ENCODE assay signal across 14 mouse cellular contexts in genomic region chr15:98664042-98664907, GRCm38 (mm10). TPM values are rescaled to one million over a fixed set of nuclear protein-coding genes. Genes with fewer than 3 reads are reported as not detected.
A peak's percentile ranks its signal among the peaks of the same experiment; 100 is the strongest.
DNase-seq lines count a peak whose midpoint lies in the region; ATAC-seq and TF ChIP-seq lines count a peak whose summit lies in the region.
"Had no signal": no experiment of that assay in that cellular context is flagged by ENCODE, and none has a peak within 500 bp of the region (broad histone marks: within the 10 kb centered on the region; RNA-seq: fewer than 3 reads in every experiment).

No protein-coding gene starts in this region.

- H3K4me2 ChIP-seq in hindbrain, postnatal 0 days (ENCODE audit: low read depth, low read length) = no peak overlapping the region
- no peak overlapping the region for H3K4me2 ChIP-seq in hindbrain, embryonic 13.5 days
- H3K4me2 ChIP-seq in midbrain, postnatal 0 days (ENCODE audit: low read depth, low read length, poor library complexity, severe bottlenecking) = no peak overlapping the region
- H3K4me2 ChIP-seq in midbrain, embryonic 15.5 days = no peak overlapping the region
- H3K4me2 ChIP-seq in stomach, postnatal 0 days (replicated peaks; ENCODE audit: low read depth) = no peak overlapping the region

- H3K27ac ChIP-seq in hindbrain, postnatal 0 days = no peak overlapping the region
- H3K27ac ChIP-seq in hindbrain, embryonic 13.5 days = no peak overlapping the region
- H3K27ac ChIP-seq in midbrain, postnatal 0 days (ENCODE audit: low read depth, low read length) = no peak overlapping the region
- H3K27ac ChIP-seq in midbrain, embryonic 15.5 days = no peak overlapping the region
- H3K27ac ChIP-seq in stomach, postnatal 0 days (replicated peaks) = no peak overlapping the region
- H3K27ac ChIP-seq: forebrain, embryonic 13.5 days; lung, embryonic 15.5 days; neural tube, embryonic 13.5 days had no signal

- no peak for TF ChIP-seq EP300 in stomach, postnatal 0 days (optimal IDR thresholded peaks at IDR 0.05)

- DNase-seq in hindbrain, postnatal 0 days (ENCODE audit: low spot score) = peak; percentile 63
- DNase-seq in midbrain, postnatal 0 days (ENCODE audit: low spot score) = peak; percentile 67
- DNase-seq in brain, embryonic 14.5 days (ENCODE audit: low read depth) = peak; percentile 60
- no peak for DNase-seq in stomach, postnatal 0 days (ENCODE audit: low spot score)
- DNase-seq in yolk sac, embryonic 10.5 days (ENCODE audit: low spot score) = no peak
- DNase-seq: cerebellum, adult 8-10 months; heart, postnatal 36 days had no signal

- no peak for TF ChIP-seq POLR2A in brain, embryonic 14.5 days (IDR thresholded peaks at IDR 0.05; ENCODE audit: borderline replicate concordance, extremely low read depth, insufficient read depth, insufficient read length, poor library complexity, severe bottlenecking)

- WGBS in hindbrain, postnatal 0 days = 79% methylated on average over 11 of the region's 11 CpGs
- 84% methylated on average over 11 of the region's 11 CpGs for WGBS in hindbrain, embryonic 13.5 days
- WGBS in midbrain, postnatal 0 days = 80% methylated on average over 11 of the region's 11 CpGs
- WGBS in midbrain, embryonic 15.5 days = 82% methylated on average over 11 of the region's 11 CpGs
- 70% methylated on average over 11 of the region's 11 CpGs for whole genome bisulfite sequencing in stomach, postnatal 0 days

- H3K9ac ChIP-seq in hindbrain, postnatal 0 days (replicated peaks; ENCODE audit: low read length) = no peak overlapping the region
- H3K9ac ChIP-seq in hindbrain, embryonic 13.5 days = no peak overlapping the region
- H3K9ac ChIP-seq in midbrain, postnatal 0 days (replicated peaks; ENCODE audit: low read length, poor library complexity, severe bottlenecking) = no peak overlapping the region
- H3K9ac ChIP-seq in midbrain, embryonic 15.5 days = no peak overlapping the region
- no peak overlapping the region for H3K9ac ChIP-seq in stomach, postnatal 0 days (ENCODE audit: low read length)
- H3K9ac ChIP-seq: forebrain, embryonic 13.5 days; lung, embryonic 15.5 days; neural tube, embryonic 13.5 days had no signal

- no peaks in the 10 kb centered on the region for H3K4me1 ChIP-seq in hindbrain, postnatal 0 days (ENCODE audit: insufficient read depth, low read length)
- peaks cover 11% of the 10 kb centered on the region for H3K4me1 ChIP-seq in hindbrain, embryonic 13.5 days (replicated peaks)
- no peaks in the 10 kb centered on the region for H3K4me1 ChIP-seq in midbrain, postnatal 0 days (ENCODE audit: insufficient read depth, low read length)
- H3K4me1 ChIP-seq in midbrain, embryonic 15.5 days = peaks cover 7% of the 10 kb centered on the region
- no peaks in the 10 kb centered on the region for H3K4me1 ChIP-seq in stomach, postnatal 0 days (replicated peaks; ENCODE audit: control insufficient read depth, insufficient read depth)

- ATAC-seq in hindbrain, postnatal 0 days = no peak
- no peak for ATAC-seq in hindbrain, embryonic 13.5 days (ENCODE audit: low FRiP score)
- ATAC-seq in midbrain, postnatal 0 days (ENCODE audit: low FRiP score) = no peak
- ATAC-seq in midbrain, embryonic 15.5 days (replicated peaks) = no peak
- ATAC-seq in stomach, postnatal 0 days (ENCODE audit: low FRiP score, low TSS enrichment) = no peak
- no peak for ATAC-seq in frontal cortex, adult (ENCODE audit: low TSS enrichment)
- ATAC-seq: activated CD4-positive, CD25-positive, alpha-beta regulatory T cell, adult 4 months; forebrain, embryonic 13.5 days had no signal

- no peaks in the 10 kb centered on the region for H3K27me3 ChIP-seq in hindbrain, postnatal 0 days (ENCODE audit: insufficient read depth, low read length)
- H3K27me3 ChIP-seq in hindbrain, embryonic 13.5 days = no peaks in the 10 kb centered on the region
- H3K27me3 ChIP-seq in midbrain, postnatal 0 days (ENCODE audit: insufficient read depth, low read length) = no peaks in the 10 kb centered on the region
- H3K27me3 ChIP-seq in midbrain, embryonic 15.5 days (replicated peaks) = no peaks in the 10 kb centered on the region
- H3K27me3 ChIP-seq in stomach, postnatal 0 days (ENCODE audit: control insufficient read depth, insufficient read depth, low read length) = no peaks in the 10 kb centered on the region
- H3K27me3 ChIP-seq: forebrain, embryonic 13.5 days; lung, embryonic 15.5 days; neural tube, embryonic 13.5 days had no signal

- TF ChIP-seq CTCF in hindbrain, postnatal 0 days (IDR thresholded peaks at IDR 0.05; ENCODE audit: low read depth) = peak; percentile 59
- TF ChIP-seq CTCF in midbrain, postnatal 0 days (IDR thresholded peaks at IDR 0.05) = peak; percentile 69
- peak; percentile 25; the same call in 1 of the 2 replicates for TF ChIP-seq CTCF in brain, embryonic 14.5 days (IDR thresholded peaks at IDR 0.05; ENCODE audit: borderline replicate concordance, extremely low read depth, insufficient read depth, insufficient read length)
- peak; percentile 73 for TF ChIP-seq CTCF in stomach, postnatal 0 days (IDR thresholded peaks at IDR 0.05; ENCODE audit: low read depth)

- no peak overlapping the region for H3K4me3 ChIP-seq in hindbrain, postnatal 0 days (ENCODE audit: low read length)
- no peak overlapping the region for H3K4me3 ChIP-seq in hindbrain, embryonic 13.5 days
- H3K4me3 ChIP-seq in midbrain, postnatal 0 days (ENCODE audit: low read depth, low read length) = no peak overlapping the region
- no peak overlapping the region for H3K4me3 ChIP-seq in midbrain, embryonic 15.5 days
- no peak overlapping the region for H3K4me3 ChIP-seq in stomach, postnatal 0 days (ENCODE audit: low read depth, low read length)
- H3K4me3 ChIP-seq: forebrain, embryonic 13.5 days; lung, embryonic 15.5 days; neural tube, embryonic 13.5 days had no signal

- no peaks in the 10 kb centered on the region for H3K9me3 ChIP-seq in hindbrain, postnatal 0 days (ENCODE audit: low read length)
- H3K9me3 ChIP-seq in hindbrain, embryonic 13.5 days = no peaks in the 10 kb centered on the region
- no peaks in the 10 kb centered on the region for H3K9me3 ChIP-seq in midbrain, postnatal 0 days (ENCODE audit: low read length)
- no peaks in the 10 kb centered on the region for H3K9me3 ChIP-seq in midbrain, embryonic 15.5 days
- H3K9me3 ChIP-seq in stomach, postnatal 0 days (ENCODE audit: control insufficient read depth, low read length) = no peaks in the 10 kb centered on the region
- H3K9me3 ChIP-seq: forebrain, embryonic 13.5 days; lung, embryonic 15.5 days; neural tube, embryonic 13.5 days had no signal

- no peaks in the 10 kb centered on the region for H3K36me3 ChIP-seq in hindbrain, postnatal 0 days (ENCODE audit: insufficient read depth, low read length)
- peaks cover 5% of the 10 kb centered on the region; the same call in 1 of the 2 replicates for H3K36me3 ChIP-seq in hindbrain, embryonic 13.5 days
- no peaks in the 10 kb centered on the region for H3K36me3 ChIP-seq in midbrain, postnatal 0 days (ENCODE audit: insufficient read depth, low read length)
- no peaks in the 10 kb centered on the region for H3K36me3 ChIP-seq in midbrain, embryonic 15.5 days (replicated peaks)
- no peaks in the 10 kb centered on the region for H3K36me3 ChIP-seq in stomach, postnatal 0 days (ENCODE audit: control insufficient read depth, insufficient read depth, low read length)

RNA-seq across cellular contexts. Expression of gene Ddx23, which starts 1.6 kb away (rescaled TPM):
- 52.9 and 68.7 TPM in 2 replicates for total RNA-seq in hindbrain, postnatal 0 days (2014; rRNA removed)
- polyA plus RNA-seq in hindbrain, postnatal 0 days (2015; fragmentation: Nextera tagmentation; extraction: Ambion mirVana) = 20.1 and 23.4 TPM in 2 replicates
- polyA plus RNA-seq in hindbrain, embryonic 13.5 days (2015; fragmentation: Nextera tagmentation; extraction: Ambion mirVana) = 27.5 and 28.0 TPM in 2 replicates
- total RNA-seq in midbrain, postnatal 0 days (2014; rRNA removed) = 46.7 and 50.5 TPM in 2 replicates
- polyA plus RNA-seq in midbrain, postnatal 0 days (2015; fragmentation: Nextera tagmentation; extraction: Ambion mirVana) = 14.0 and 20.5 TPM in 2 replicates
- polyA plus RNA-seq in midbrain, embryonic 15.5 days (2015; fragmentation: Nextera tagmentation; extraction: Ambion mirVana) = 22.0 and 26.4 TPM in 2 replicates
- 38.9 and 55.6 TPM in 2 replicates for polyA plus RNA-seq in brain, embryonic 14.5 days (2012; rRNA removed)
- 8.2 and 10.3 TPM in 2 replicates for polyA plus RNA-seq in stomach, postnatal 0 days (2015; fragmentation: Nextera tagmentation; extraction: Ambion mirVana)

RNA-seq across cellular contexts. Expression of gene Rnd1, which starts 13.0 kb away (rescaled TPM):
- total RNA-seq in hindbrain, postnatal 0 days (2014; rRNA removed) = 22.3 and 26.7 TPM in 2 replicates
- polyA plus RNA-seq in hindbrain, postnatal 0 days (2015; fragmentation: Nextera tagmentation; extraction: Ambion mirVana) = 16.2 and 16.3 TPM in 2 replicates
- polyA plus RNA-seq in hindbrain, embryonic 13.5 days (2015; fragmentation: Nextera tagmentation; extraction: Ambion mirVana) = 7.3 and 7.4 TPM in 2 replicates
- total RNA-seq in midbrain, postnatal 0 days (2014; rRNA removed) = 34.5 and 42.9 TPM in 2 replicates
- polyA plus RNA-seq in midbrain, postnatal 0 days (2015; fragmentation: Nextera tagmentation; extraction: Ambion mirVana) = 20.7 and 24.9 TPM in 2 replicates
- 13.2 and 13.9 TPM in 2 replicates for polyA plus RNA-seq in midbrain, embryonic 15.5 days (2015; fragmentation: Nextera tagmentation; extraction: Ambion mirVana)
- 13.7 and 14.0 TPM in 2 replicates for polyA plus RNA-seq in brain, embryonic 14.5 days (2012; rRNA removed)
- 0.35 and 0.46 TPM in 2 replicates for polyA plus RNA-seq in stomach, postnatal 0 days (2015; fragmentation: Nextera tagmentation; extraction: Ambion mirVana)

RNA-seq across cellular contexts. Expression of gene Cacnb3, which starts 33.6 kb away (rescaled TPM):
- 166 and 183 TPM in 2 replicates for total RNA-seq in hindbrain, postnatal 0 days (2014; rRNA removed)
- 75.0 and 83.1 TPM in 2 replicates for polyA plus RNA-seq in hindbrain, postnatal 0 days (2015; fragmentation: Nextera tagmentation; extraction: Ambion mirVana)
- polyA plus RNA-seq in hindbrain, embryonic 13.5 days (2015; fragmentation: Nextera tagmentation; extraction: Ambion mirVana) = 124 and 135 TPM in 2 replicates
- 211 and 239 TPM in 2 replicates for total RNA-seq in midbrain, postnatal 0 days (2014; rRNA removed)
- polyA plus RNA-seq in midbrain, postnatal 0 days (2015; fragmentation: Nextera tagmentation; extraction: Ambion mirVana) = 150 and 155 TPM in 2 replicates
- polyA plus RNA-seq in midbrain, embryonic 15.5 days (2015; fragmentation: Nextera tagmentation; extraction: Ambion mirVana) = 199 and 201 TPM in 2 replicates
- polyA plus RNA-seq in brain, embryonic 14.5 days (2012; rRNA removed) = 287 and 323 TPM in 2 replicates
- 15.1 and 17.6 TPM in 2 replicates for polyA plus RNA-seq in stomach, postnatal 0 days (2015; fragmentation: Nextera tagmentation; extraction: Ambion mirVana)

RNA-seq across cellular contexts. Expression of gene Ccdc65, which starts 43.7 kb away (rescaled TPM):
- total RNA-seq in hindbrain, postnatal 0 days (2014; rRNA removed) = 2.6 and 3.7 TPM in 2 replicates
- 7.7 and 10.4 TPM in 2 replicates for polyA plus RNA-seq in hindbrain, postnatal 0 days (2015; fragmentation: Nextera tagmentation; extraction: Ambion mirVana)
- 3.6 and 4.3 TPM in 2 replicates for polyA plus RNA-seq in hindbrain, embryonic 13.5 days (2015; fragmentation: Nextera tagmentation; extraction: Ambion mirVana)
- 6.9 and 9.1 TPM in 2 replicates for total RNA-seq in midbrain, postnatal 0 days (2014; rRNA removed)
- 11.4 and 12.3 TPM in 2 replicates for polyA plus RNA-seq in midbrain, postnatal 0 days (2015; fragmentation: Nextera tagmentation; extraction: Ambion mirVana)
- polyA plus RNA-seq in midbrain, embryonic 15.5 days (2015; fragmentation: Nextera tagmentation; extraction: Ambion mirVana) = 6.8 and 8.5 TPM in 2 replicates
- polyA plus RNA-seq in brain, embryonic 14.5 days (2012; rRNA removed) = 1.7 and 3.2 TPM in 2 replicates
- 0.70 and 0.76 TPM in 2 replicates for polyA plus RNA-seq in stomach, postnatal 0 days (2015; fragmentation: Nextera tagmentation; extraction: Ambion mirVana)

RNA-seq across cellular contexts. Expression of gene Adcy6, which starts 54.4 kb away (rescaled TPM):
- 35.1 and 43.2 TPM in 2 replicates for total RNA-seq in hindbrain, postnatal 0 days (2014; rRNA removed)
- polyA plus RNA-seq in hindbrain, postnatal 0 days (2015; fragmentation: Nextera tagmentation; extraction: Ambion mirVana) = 5.8 and 6.2 TPM in 2 replicates
- 10.1 and 11.7 TPM in 2 replicates for polyA plus RNA-seq in hindbrain, embryonic 13.5 days (2015; fragmentation: Nextera tagmentation; extraction: Ambion mirVana)
- 38.0 and 40.3 TPM in 2 replicates for total RNA-seq in midbrain, postnatal 0 days (2014; rRNA removed)
- polyA plus RNA-seq in midbrain, postnatal 0 days (2015; fragmentation: Nextera tagmentation; extraction: Ambion mirVana) = 5.5 and 7.2 TPM in 2 replicates
- polyA plus RNA-seq in midbrain, embryonic 15.5 days (2015; fragmentation: Nextera tagmentation; extraction: Ambion mirVana) = 14.0 and 15.2 TPM in 2 replicates
- 38.3 and 50.2 TPM in 2 replicates for polyA plus RNA-seq in brain, embryonic 14.5 days (2012; rRNA removed)
- 9.0 and 9.5 TPM in 2 replicates for polyA plus RNA-seq in stomach, postnatal 0 days (2015; fragmentation: Nextera tagmentation; extraction: Ambion mirVana)

Comparison
In these comparisons a context has a peak if more than half of its experiments do, and no peak if none do; other contexts are left out.
1. DNase-seq: peak in hindbrain, postnatal 0 days (single experiment), midbrain, postnatal 0 days (single experiment) and brain, embryonic 14.5 days (single experiment); none in stomach, postnatal 0 days (single experiment) and yolk sac, embryonic 10.5 days (single experiment).
2. Peak in every context shown above with its lines, with median percentiles within 50 percentile points of each other: CTCF ChIP-seq.